Mouse (Mus musculus): ENCODE measurements at regions not wholly inside any gene's neighbourhood (a gene's known extent, or its start where the extent isn't known, plus 50 kb on each side); places are given as distances from the start of the nearest gene placed in this dataset.
A peak's percentile ranks its signal among the peaks of the same experiment; 100 is the strongest.

DNA sequence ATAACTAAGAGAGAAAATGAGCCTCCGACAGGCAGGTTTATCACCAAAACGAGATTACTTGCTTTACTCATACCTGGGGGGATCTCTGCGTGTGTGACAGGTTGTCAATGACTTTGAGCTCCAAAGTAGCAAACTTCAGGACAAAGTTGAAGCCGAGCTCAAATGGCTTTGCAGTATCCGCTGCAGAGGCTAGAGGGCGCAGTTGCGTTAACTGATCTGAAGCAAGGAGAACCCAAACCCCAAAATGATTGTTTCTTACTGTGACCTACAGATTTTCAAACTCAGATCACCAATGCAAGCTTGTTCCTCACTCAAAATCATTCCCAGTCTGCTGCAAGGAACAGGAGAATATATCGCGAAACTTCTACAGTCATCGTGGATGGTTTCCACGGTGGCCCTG lies 59.3 kb upstream of the Fer start:
- peak; percentile 88 for DNase-seq

DNA sequence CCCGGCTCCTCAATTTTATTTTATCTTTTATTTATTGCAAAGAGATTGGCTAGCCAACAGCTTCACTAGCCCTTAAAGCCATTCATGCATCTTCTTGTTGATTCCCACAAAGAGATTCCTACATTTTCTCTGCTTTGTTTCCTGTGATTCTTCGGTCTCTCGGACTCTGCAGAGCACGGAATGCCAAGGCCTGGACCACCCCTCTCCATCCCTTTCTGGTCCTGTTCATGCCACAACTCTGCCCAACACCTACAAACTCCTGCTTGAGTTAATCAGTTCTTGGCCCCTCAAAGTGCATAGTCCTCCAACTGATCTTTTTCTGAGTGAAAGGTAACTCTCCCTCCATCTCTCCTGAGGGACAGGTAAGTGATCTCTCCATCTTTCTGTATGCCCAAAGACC lies 58.4 kb upstream of the Fer start:
- peak; percentile 53 for DNase-seq

DNA sequence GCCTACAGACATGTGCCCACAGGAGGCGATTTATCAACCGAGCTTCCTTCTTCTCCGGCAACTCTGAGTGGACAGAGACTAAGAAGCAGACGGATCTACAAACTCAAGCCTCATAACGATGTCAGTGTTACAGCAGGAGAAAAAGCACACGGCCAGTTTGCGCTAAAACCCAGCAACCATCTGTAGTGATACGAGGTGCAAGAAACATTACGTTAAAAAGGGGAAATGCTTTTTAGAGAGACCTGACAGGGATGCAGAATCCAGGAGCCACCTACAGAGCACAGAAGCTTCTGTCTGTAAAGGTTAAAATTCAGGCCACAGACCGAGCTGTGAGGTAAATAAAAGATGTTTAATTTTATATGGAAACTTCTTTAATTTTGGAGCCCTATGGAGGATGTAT lies 56.5 kb upstream of the Fer start:
- DNase-seq: peak; percentile 46

DNA sequence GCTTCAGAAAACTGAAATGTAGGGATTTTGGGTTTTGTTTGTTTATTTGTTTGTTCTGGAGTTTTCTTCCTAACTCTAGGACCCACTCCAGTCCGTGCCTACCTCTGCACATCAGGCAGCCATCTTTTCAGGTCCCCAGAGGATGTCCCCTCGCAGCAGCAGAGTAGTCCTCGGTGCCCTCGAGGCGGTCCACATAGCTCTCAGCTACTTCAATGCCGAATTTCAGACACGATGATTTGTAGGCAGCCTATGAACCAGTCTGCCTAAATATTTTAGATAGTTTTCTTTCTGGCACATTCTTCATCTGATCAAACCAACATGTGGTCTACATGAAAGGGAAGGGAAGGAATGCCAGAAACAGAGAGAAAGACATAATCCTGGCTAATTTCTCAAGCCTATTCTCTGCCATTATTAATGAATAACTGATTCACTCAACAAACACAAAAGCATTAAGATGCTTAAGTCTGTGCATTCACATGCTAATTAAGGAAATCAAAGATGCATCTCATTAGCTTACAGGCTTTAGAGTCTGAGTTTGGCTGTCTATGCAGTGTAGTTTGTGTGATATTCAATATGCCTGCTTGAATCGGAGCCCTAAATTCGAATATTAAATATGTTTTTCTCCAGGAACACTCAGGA lies 55.2 kb upstream of the Fer start:
- DNase-seq: no peak

DNA sequence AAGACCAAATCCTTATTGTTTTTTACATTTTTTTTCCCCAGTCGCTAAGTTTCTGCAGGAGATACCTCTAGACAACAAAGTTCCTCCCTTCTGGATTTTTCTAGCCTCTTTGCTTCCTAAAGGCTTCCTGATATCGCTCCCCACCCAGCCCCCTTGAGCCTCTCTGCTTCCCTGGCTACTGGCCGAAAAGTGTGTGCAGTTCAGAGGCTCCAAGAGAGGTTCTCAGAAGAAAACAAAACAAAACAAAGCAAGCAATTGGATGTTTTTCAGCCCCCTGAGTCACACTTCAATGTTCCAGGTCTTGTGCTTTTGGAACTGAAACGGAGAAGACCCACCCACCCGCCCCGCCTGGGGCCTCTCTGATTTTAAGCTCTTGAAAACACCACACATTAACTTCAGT lies 54.1 kb upstream of the Fer start:
- DNase-seq: no peak

DNA sequence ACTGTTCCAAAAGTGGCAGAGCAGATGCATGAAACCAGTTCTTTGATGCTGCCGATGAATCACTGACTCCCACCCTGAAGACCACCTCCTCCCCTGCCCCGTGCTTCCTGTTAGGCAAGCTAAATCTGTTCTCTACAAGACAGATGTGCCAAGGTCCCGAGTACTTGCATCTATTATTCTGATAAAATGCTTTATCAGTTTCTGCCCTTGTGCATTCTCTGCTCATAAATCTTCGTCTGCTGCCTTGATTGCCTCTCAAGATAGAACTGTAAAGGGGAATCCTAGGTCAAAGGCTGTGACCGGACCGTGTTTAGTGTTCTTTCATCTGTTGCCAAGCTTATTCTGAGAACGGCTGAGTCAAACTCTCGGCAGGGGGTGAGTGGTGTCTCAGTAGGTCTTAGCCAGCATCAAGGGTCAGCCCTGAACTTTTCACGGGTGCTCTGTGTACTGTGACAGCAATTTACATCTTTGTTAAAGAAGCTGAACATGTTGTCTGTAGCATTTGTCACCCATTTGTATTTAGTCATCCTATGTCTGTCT lies 51.5 kb upstream of the Fer start:
- peak; percentile 21 for DNase-seq

DNA sequence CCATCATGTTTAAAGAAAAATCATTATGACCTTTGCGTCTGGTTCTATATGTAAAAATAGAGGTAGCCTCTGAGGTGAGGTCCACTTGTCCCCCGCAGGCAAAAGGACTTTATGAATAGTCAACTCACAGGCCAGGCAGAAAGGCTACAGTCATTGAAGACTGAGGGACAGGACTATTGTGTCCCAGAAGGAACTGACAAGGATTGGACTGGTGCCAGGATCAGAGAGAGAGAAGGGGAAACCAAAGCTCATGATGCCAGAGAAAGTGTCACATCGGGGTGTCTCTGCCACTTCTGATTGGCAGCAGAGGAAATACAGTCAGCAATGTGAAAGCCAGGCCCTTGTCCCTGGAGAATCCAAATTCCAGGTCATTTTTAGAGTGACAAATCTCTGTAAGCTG lies 50.3 kb upstream of the Fer start:
- no peak for DNase-seq
